Mouse (Mus musculus) cortical plate, adult 2 months (tissue): ENCODE measurements around the gene Tead1.

Source experiments
- CTCF ChIP-seq: fragments of 200-500 bp; IDR thresholded peaks from 2 replicates; pipeline ENCODE4 v1.5.1; 2011; ENCODE audit warnings: mild to moderate bottlenecking, control low read depth, low read length; ENCODE audit not compliant: insufficient read depth; ENCODE audit errors: extremely low read depth
- POLR2A ChIP-seq: fragments of 200-500 bp; IDR thresholded peaks from 2 replicates; pipeline ENCODE4 v1.6.1; 2011; ENCODE audit warnings: mild to moderate bottlenecking, low read length, control low read depth; ENCODE audit not compliant: insufficient read depth; ENCODE audit errors: extremely low read depth

DNA sequence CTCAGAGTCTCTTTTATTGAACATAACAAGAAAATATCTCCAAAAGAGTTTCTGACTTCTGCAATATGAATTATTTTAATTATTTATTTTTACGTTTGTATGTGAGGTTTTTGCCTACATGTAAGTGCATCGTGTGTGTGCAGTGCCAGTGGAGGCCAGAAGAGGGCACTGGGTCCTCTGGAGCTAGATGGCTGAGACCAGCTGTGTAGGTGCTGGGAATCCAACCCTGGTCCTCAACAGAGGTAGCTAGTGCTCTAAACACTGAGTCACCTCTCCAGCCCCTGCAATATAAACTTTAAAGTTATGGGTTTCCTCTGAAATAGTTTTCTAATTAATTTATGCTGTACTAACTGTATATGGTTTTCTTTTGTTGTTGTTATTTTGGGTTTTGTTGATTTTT lies 43.2 kb upstream of the Tead1 start:
- TF ChIP-seq CTCF = no peak
- no peak for TF ChIP-seq POLR2A
